13 mouse cellular contexts compared by ENCODE assay signal in the genomic region with DNA sequence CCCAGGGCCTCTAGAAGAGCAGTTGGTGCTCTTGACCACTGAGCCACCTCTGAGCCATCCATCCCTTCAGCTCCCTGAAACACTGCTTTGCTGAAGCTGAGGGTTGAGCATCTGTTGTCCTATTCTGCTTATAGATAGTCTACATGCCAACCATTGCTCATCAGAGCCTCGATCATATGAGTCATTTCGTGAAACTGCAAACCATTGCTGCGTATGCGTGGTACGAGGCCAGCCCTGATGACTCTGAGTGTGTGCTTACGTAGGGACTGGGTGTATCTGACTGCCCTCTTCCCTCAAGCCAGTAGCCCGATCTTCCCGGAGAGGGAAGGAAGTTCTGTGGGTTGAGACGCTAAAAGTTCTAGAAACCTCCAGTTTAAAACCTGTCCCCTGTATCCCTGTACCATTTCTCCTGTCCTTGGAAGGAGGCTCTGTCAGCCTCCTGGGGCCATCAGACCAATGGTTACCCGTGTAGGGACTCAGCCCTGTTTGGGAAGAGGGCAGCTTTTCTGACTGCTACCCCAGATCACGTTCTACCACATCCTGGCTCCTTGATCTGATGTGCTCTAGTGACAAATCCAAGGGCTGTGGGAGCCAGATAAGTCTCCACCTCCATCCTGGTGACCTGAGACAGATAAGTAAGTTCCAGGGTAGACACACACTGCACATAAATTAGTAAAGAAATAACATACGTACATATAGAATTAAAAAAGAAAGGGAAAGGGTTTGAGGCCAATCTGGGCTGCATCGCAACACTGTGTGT. TPM values are rescaled to one million over a fixed set of nuclear protein-coding genes. Genes with fewer than 3 reads are reported as not detected.
A peak's percentile ranks its signal among the peaks of the same experiment; 100 is the strongest.
DNase-seq lines count a peak whose midpoint lies in the region; ATAC-seq and TF ChIP-seq lines count a peak whose summit lies in the region.
"Had no signal": no experiment of that assay in that cellular context is flagged by ENCODE, and none has a peak within 500 bp of the region (broad histone marks: within the 10 kb centered on the region; RNA-seq: fewer than 3 reads in every experiment).

No protein-coding gene starts in this region.

- no peaks in the 10 kb centered on the region for H3K4me1 ChIP-seq in forebrain, postnatal 0 days (ENCODE audit: insufficient read depth)

- H3K27ac ChIP-seq in forebrain, postnatal 0 days (ENCODE audit: low read depth, low read length), result no peak overlapping the region

- peak; percentile 48; the same call in 1 of the 2 replicates for ATAC-seq in frontal cortex, adult (ENCODE audit: low TSS enrichment)
- peak; percentile 54 for ATAC-seq in inflammation-experienced regulatory T-cells, adult 6 months
- peak; percentile 85 for ATAC-seq in megakaryocyte-erythroid progenitor cell, adult 5-6 weeks (replicated peaks; ENCODE audit: low FRiP score, low TSS enrichment, poor library complexity, severe bottlenecking)
- ATAC-seq in forebrain, postnatal 0 days, result no peak
- ATAC-seq: intestine, embryonic 16.5 days had no signal

- no peaks in the 10 kb centered on the region for H3K36me3 ChIP-seq in forebrain, postnatal 0 days (ENCODE audit: insufficient read depth)

- no peak overlapping the region for H3K4me3 ChIP-seq in forebrain, postnatal 0 days (ENCODE audit: low read depth, low read length)

- no peak for TF ChIP-seq CTCF in forebrain, postnatal 0 days (IDR thresholded peaks at IDR 0.05; ENCODE audit: low read depth)

- DNase-seq in frontal cortex, postnatal 14 days (ENCODE audit: low spot score in 2 of 2), result no peak
- peak; percentile 13 for DNase-seq in adipocyte (ENCODE audit: low spot score)
- no peak for DNase-seq in thymus, postnatal 10 days (ENCODE audit: low spot score in 2 of 2)
- DNase-seq in cerebellum, adult 11 months, result no peak
- DNase-seq in forebrain, postnatal 0 days, result no peak
- DNase-seq: heart, postnatal 10 days; left cerebral cortex, postnatal 4 days; lung, postnatal 14 days had no signal

- H3K9me3 ChIP-seq in forebrain, postnatal 0 days (ENCODE audit: low read length), result no peaks in the 10 kb centered on the region

- no peaks in the 10 kb centered on the region for H3K27me3 ChIP-seq in forebrain, postnatal 0 days (ENCODE audit: insufficient read depth, low read length)

- no peak overlapping the region for H3K9ac ChIP-seq in forebrain, postnatal 0 days

- 90% methylated on average over 13 of the region's 13 CpGs for WGBS in forebrain, postnatal 0 days

- H3K4me2 ChIP-seq in forebrain, postnatal 0 days (ENCODE audit: low read depth), result no peak overlapping the region

RNA-seq across cellular contexts. Expression of a gene that starts 20.0 kb away (rescaled TPM):
- polyA plus RNA-seq in inflammation-experienced regulatory T-cells, adult 6 months (2017; shearing (Covaris generic)), result 10 to 100 TPM; 55.1 to 93.1 (median 65.4) TPM
- 29.2 and 29.7 TPM in 2 replicates for total RNA-seq in megakaryocyte-erythroid progenitor cell, adult 5-6 weeks (2014; fragmentation: Nextera tagmentation)
- total RNA-seq in megakaryocyte-erythroid progenitor cell, adult 5-6 weeks (2017), result 5.1 and 6.1 TPM in 2 replicates
- 2.0 and 3.0 TPM in 2 replicates for total RNA-seq in forebrain, postnatal 0 days (2014; rRNA removed)
- polyA plus RNA-seq in forebrain, postnatal 0 days (2015; fragmentation: Nextera tagmentation; extraction: Ambion mirVana), result 3.7 and 4.2 TPM in 2 replicates

RNA-seq across cellular contexts. Expression of a gene that starts 40.9 kb away (rescaled TPM):
- polyA plus RNA-seq in inflammation-experienced regulatory T-cells, adult 6 months (2017; shearing (Covaris generic)), result not detected
- total RNA-seq in megakaryocyte-erythroid progenitor cell, adult 5-6 weeks (2014; fragmentation: Nextera tagmentation), result not detected in 2 replicates
- not detected in 2 replicates for total RNA-seq in megakaryocyte-erythroid progenitor cell, adult 5-6 weeks (2017)
- 2.0 TPM in 1 of 2 replicates, not detected in the other for total RNA-seq in forebrain, postnatal 0 days (2014; rRNA removed)
- 0.70 TPM in 1 of 2 replicates, not detected in the other for polyA plus RNA-seq in forebrain, postnatal 0 days (2015; fragmentation: Nextera tagmentation; extraction: Ambion mirVana)
- polyA plus RNA-seq: forebrain, embryonic 11.5 days had no signal
